Mouse (Mus musculus) retina, adult 2 months (tissue): ENCODE measurements around the gene Amdhd2.
A peak's percentile ranks its signal among the peaks of the same experiment; 100 is the strongest.
"Not testable (repeated sequence)": the region's sequence is repeated elsewhere in the genome, so short reads cannot be mapped to it uniquely, and the experiment has no call there.

Experiments used
- DNase-seq: peaks from one replicate; pipeline ENCODE4 v3.0.0-alpha.2; 2012; ENCODE audit warnings: low read depth, low spot score

The Amdhd2 gene

DNA sequence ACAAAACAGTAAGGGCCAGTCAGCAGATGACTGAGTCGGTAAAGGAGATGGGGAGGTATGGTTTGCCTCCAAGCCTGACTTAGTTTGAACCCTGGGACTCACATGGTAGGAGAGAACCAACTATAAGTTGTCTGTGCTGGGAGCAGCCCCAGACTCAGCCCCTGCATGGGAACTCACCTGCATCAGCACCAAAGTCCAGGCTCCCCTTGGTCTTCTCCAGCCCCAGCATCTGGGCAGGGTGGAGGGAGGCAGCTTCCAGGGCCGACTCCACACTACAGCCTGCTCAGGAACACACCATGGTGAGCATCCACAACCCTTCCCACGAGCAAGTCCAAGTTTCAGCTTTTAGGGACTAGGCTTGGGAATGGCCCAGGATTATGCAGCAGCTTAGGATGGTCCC, 7.2 kb downstream of the Amdhd2 start:
- DNase-seq = no peak

DNA sequence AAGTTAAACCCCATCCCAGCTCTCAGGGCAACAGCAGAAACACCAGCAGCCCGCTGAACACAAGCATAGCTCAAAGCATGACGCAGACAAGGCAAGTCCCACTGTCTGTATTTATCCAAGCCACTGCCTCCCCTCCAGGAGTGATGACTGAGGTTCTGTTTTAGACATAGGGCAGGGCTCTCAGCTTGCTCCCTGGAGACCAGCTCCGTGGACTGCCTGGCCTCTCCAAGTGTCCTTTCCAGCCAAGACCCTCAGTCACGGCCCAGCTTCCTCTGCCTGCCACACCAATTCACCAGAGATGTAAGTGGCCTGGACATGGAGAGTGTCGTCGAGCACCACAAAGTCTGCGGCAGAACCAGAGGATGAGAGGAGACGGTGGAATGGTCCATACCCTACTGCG, 7.8 kb downstream of the Amdhd2 start:
- no peak for DNase-seq

DNA sequence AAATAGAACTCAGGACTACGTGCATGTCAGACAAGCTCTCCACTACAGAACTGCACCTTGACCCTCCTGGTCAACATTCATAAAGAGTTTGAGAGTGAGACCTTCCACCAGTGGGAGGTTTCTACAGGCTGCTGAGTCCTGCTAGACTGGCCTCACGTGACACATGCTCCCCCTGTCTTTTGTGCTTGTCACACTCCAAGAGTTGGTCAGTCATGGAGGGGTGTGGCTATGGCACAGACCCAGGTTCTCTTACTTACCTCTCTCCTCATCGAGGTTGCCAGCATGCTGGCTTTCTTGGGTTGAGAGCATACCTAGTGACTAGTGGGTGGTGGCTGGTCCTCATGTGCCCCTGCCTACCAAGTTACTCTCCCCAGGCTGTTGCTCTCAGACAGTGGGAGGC, 9.1 kb downstream of the Amdhd2 start:
- no peak for DNase-seq

DNA sequence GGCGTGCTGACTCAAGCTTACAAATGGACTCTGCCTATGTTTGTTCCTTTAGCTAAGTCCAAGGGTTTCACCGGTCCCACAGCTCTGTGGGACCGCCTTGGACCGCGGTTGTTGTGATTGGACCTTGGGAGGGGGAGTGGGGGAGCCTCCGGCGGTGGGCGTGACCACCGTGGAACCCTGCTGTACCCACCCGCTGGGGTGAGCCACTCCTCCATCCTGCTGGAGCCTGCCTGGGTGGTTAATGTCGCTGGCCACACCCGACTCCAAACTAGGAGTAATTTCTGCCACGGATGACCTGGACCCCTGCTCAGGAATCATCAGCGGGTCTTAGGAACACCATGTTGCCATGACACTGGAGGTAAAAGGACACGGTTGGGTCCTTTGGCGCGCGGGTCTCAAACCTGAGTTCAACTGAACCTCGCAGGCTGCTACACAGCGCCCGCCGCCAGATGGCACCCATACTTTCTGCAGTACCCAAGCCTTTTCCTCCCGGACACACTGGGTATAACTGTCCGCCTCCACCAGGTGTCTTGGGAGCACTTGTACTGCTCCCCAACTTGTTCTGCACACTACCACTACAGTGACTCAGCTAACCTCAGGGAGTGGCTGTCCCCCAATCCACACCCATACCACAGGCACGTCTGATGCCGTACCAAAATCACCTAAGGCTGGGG, 11.5 kb downstream of the Amdhd2 start:
- DNase-seq = peak; percentile 50

DNA sequence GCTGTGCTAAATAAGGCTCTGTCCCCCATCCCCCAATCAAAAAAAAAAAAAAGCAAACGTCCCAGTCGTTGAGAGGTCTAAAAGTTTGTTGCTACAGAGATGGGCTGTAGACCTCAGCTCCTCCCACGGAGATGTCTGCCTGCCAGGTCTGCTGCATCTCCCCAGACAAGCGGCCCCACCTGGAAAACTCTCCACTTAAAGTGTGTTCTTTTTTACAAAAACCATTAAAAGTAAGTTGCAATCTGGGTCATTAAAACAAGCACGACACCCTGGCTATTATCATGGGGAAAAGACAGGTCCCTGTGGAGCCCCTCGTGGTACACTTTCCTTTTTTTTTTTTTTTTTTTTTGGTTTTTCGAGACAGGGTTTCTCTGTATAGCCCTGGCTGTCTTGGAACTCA, 12.2 kb downstream of the Amdhd2 start:
- no peak for DNase-seq

DNA sequence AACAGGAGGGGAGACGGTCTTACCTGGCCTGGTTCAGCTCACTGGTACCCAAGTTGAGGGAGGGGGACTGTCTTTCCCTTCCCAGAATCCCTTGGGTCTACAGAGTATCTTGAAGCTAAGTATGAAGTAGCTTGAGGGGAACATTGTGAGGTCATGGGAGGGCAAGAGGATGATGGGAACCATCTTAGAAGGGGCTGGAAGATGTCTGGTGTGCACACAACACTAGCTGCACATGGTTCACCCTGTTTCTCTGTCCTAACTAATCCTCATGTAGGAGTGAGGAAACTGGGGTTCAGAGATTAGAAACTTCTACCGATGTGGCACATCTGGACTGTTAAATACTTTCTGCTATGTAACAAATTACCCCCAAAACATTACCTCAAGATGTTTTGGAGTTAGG, 12.7 kb downstream of the Amdhd2 start, which contains the start of gene Pdpk1:
Gene Pdpk1 (minus strand): TSS at position 101 of the 400 bp plus-strand sequence.
- DNase-seq = no peak

DNA sequence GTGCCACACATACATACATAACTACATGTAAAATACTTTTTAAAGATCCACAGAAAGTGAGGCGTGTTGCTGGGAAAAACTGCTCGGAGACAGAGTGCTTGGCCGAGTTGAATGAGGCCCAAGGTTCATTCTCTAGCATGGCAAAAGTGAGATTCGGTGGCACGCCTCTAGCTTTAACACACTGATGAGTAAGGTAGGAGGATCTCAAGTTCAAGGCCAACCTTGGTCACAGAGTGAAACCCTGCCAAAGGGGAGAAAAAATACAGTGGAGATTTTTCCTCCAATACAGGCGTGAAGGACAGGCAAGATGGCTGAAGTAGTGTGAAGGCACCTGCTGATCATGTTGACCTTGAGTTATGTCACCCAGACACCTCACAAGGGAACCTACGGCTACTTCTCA, 14.1 kb downstream of the Amdhd2 start:
- DNase-seq = no peak

DNA sequence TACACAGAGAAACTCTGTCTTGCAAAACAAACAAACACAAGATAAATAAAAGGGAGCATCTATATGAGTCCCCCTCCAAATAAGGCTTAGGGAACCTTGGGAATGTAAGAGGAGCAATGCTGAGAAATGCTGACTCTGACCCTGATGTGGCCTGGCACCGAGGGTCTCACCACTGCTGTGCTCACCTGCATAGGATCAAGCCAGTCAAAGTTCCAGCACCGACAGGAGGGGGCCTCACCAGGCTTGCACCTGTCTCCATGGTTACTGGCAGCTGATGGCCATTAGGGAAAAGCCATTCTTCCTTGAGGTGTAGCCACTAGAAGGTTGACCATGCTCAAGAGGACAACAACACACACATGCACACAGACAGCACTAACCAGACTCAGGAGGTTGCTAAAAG, 20.7 kb downstream of the Amdhd2 start:
- DNase-seq = no peak

DNA sequence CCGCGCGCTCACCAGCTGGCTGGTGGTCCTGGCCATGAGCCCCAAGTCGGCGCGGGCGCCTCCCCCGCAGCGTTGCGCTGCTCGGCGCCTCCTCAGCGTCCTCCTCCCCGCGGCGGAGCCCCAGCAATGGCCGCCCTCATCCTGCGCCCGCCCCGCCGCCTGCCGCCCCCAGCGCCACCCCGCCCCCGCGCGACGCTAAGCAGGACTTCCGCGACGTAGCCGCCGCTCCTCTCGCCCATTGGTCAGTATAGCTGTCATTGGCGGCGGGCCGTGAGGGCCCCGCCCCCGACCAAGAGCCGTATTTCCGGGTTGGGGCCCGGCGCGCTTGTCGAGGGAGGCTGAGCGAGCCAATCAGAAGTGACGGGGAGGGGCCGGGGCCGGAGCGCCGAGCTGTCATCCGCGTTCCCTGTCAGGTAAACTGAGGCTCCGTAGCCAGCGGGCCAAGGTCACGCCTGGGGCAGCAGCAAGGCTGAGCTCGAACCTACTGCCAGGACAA, 22.1 kb downstream of the Amdhd2 start:
- peak; percentile 94 for DNase-seq

DNA sequence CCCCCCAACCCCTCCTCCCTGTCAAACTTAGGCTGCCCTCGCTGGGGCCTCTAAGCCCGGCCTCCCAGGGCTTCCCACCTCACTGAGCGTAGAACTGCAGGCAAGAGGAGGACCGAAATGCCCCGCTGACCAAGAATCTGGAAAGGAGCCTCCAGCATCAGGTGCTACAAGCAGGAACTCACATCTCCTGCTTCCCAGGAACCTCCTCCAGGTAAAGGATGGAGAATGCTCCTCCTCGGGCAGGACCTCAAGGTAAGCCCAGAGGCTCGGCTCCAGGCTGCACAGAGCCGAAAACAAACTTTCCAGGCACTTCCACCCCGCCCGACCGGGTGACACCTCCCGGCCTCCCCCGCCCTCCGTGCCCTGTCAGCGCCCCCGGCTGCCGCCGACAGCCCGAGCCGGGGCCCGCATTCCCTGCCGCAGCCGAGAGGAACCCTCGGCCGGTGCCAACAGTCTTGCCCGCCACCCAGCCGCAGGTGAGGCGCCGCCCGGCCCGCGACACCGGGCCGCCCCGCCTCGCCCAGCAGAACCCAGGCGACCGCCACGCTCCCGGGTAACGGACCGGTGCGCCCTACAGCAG, 22.6 kb downstream of the Amdhd2 start:
- DNase-seq = no peak

DNA sequence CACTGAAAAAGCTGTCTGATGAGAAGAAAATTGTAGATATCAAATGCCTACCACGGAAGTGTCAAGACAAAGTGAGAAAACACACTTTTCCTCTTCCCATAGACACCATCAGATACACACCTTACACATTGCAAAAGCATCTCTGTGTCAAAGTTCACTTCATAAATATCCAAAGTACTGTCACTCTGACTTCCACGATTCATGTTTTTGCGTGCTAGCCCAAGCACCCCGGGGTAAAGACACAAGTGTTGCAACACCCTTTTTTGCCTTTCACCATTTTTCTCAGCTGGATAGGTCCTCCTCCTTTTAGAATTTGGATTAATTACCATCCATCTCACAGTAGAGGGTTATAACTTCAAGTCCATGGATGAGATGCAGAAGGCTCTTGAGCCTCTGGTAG, 23.6 kb downstream of the Amdhd2 start:
- DNase-seq = no peak

DNA sequence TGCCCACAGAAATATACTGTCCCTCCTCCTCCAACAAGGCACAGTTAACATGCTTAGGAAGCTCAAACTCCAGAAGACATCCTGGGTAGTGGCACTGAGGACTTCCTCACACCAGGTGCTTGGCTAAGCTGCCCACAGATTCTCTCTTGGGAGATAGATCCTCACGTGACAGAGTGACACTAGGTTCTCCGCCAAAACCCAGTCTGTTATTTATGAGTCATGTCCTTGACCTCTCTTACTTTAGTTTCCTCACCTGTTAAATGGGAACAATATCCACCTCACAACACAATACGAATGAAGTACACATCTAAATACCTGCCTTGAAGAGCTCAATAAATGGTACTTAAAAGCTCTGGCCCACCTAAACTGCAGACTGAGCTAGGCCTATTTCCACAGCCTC, 24.3 kb downstream of the Amdhd2 start:
- DNase-seq = no peak

DNA sequence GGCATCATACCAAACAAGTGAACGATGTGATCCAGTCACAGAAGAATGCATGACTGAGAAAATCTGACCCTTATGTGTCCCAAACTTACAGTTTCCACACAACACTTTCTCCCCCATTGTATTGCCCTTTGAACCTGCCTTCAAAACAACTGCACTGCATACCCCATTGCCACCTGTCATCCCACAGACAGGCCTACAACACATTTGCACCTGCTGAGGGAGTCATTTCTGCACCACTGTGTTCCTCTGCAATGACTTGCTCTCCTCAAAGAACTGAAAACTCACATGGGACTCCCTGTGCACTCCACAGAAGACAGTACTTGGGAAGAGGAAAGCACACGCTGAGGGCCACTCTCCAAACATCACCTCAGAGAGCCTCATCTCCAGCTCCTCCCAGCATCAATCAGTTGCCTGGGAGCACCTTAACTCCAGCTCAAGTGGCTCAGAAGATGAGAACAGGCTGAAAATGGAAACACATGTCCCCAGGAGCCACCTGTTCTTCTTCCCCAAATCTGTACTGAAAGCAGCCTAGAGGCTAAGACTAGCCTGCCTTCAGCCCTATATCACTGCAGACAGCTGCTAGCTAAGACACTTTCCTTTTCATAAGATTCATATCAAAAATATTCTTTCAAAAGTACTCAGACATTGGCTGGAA, 26.2 kb downstream of the Amdhd2 start:
- no peak for DNase-seq

DNA sequence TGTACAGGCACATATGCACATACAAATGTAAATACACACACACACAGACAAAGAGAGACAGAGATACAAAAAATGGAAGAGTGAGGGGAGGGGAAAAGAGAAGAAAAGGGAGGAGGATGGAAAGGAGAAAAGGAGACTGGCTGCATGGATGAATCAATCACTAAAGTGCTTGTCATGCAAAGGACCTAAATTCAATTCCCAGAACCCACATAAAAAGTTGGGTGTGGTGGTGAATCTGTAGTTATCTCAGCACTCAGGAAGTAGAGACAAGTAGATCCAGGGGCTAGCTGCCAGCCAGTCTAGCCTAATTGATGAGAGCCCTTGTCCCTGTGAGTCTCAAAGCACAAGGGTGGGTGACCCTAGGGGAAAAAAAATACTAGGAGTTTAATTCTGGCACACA, 29.5 kb downstream of the Amdhd2 start:
- DNase-seq = no peak

DNA sequence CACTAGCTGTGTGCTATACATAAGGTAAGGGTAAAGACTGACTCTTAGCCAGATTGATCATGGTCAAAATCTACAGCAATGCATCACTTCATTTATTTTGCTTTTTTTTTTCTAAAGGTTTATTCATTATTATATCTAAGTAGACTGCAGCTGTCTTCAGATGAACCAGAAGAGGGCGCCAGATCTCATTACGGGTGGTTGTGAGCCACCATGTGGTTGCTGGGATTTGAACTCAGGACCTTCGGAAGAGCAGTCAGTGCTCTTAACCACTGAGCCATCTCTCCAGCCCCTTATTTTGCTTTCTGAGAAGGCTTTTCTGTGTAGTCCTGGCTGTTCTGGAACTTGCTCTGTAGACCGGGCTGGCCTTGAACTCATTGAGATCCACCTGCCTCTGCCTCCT, 30.6 kb downstream of the Amdhd2 start:
- DNase-seq = not testable (repeated sequence)

DNA sequence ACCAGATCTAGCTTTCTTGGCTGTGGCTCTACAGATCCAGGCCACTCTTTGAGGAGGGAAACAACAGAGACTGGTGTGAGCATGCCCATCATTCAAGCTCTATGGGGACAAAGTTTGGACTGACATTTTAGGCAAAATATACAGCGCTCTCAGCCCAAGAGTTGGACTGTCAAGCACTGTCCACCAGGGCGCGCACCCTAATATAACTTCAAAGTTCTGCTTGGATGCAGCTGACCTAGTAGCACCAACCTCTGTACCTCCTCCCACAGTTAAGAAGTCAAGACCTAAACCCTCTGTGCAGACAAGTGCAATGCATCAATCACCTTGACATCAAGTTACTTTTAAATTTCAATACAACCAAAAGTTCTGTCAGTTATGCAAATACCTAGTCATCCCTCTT, 32.0 kb downstream of the Amdhd2 start:
- no peak for DNase-seq

DNA sequence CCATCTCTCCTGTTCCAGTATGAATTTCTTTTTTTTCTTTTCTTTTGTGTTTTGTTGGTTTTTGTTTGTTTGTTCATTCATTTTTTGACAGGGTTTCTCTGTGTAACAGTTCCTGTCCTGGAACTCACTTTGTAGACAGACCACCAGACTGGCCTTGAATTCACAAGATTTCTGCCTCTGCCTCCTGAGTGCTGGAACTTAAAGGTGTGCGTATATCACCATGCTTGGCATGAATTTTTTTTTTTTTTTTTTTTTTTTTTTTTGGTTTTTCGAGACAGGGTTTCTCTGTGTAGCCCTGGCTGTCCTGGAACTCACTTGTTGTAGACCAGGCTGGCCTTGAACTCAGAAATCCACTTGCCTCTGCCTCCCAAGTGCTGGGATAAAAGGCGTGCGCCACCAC, 34.3 kb downstream of the Amdhd2 start:
- DNase-seq = not testable (repeated sequence)

DNA sequence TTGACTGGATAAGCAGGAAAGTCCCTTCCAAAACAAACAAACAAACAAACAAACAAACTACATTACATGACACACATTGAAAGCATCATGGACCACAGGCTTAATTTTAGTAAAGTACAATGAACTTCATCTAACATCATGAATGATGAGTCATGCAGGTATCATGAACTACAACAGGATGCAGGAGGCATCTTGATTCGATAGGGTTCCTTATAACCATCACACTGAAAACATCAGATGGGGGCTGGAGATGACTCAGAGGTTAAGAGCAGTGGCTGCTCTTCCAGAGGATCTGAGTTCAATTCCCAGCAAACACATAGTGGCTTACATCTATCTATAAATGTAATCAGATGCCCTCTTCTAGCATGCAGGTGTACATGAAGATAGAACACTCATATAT, 36.0 kb downstream of the Amdhd2 start:
- DNase-seq = no peak

DNA sequence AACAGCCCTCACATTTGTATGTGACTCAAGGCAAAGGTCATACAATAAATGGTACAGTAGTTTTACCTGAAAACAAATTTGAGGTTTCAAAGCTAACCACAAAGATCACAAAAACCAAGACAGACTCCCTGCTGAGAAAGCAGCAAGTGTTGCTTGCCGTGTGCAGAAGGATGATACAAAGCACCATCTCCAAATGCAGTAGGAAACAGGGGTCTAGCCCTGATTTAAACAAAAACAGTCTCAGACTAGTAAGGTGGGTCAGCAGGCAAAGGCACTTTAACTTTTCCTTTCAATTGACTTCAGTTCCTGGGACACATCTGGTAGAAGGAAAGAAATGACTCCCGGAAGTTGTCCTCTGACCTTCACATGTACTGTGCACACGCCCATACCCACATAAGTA, 36.8 kb downstream of the Amdhd2 start:
- DNase-seq = no peak

DNA sequence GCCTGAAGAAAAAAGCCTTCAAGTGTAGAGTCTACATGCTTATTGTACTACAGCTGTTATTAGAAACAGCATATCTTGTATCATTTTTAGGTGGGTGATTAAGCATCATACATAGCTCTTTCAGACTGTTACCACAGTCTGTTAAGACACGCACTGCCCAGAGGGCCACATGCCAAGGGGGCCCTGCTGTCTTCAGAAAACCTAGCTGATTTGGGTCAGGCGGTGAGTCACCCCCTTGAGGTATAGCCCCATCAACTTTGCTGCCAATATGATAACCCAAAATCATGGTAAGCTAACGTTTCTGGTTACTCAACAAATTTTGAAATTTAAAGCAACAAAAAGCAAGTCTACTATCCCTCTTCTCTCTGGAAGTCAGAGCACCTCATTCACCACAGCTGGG, 44.1 kb downstream of the Amdhd2 start:
- no peak for DNase-seq

DNA sequence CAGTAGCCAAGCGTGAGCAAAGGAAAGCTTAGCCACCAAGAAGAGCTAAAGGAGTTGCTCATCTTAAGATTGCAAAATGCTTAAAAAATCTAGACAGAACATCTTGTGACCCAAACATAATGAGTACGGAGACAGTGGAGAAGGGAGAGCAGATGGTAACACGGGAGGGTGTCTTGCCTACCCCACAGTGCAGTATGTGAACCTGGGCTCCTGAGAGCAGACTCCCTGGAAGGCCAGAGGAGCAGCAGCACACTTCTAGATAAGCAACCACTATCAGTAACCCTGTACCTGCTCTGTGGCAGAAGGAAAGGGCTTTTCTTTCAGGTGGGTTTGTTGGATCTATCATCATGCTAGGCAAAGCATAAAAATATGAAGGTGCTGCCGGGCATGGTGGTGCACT, 50.5 kb downstream of the Amdhd2 start:
- DNase-seq = no peak

DNA sequence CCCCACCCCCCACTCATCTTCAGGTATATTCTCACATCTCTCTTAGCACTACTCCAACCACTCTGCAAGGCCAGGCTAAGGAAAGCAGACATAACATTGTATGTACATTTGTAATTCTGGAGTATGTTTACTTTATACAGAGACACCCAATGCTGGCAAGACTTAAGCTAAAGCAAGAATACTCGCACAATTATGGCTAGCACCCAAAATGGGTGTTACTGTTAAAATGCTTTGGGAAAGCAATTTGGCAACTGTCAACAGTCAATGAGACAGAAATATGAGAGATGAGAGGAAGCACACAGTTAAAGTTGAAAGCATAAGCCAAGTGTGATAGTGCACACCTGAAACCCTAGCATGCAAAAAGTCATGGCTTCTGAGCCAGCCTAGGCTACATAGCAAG, 52.3 kb downstream of the Amdhd2 start:
- DNase-seq = no peak

DNA sequence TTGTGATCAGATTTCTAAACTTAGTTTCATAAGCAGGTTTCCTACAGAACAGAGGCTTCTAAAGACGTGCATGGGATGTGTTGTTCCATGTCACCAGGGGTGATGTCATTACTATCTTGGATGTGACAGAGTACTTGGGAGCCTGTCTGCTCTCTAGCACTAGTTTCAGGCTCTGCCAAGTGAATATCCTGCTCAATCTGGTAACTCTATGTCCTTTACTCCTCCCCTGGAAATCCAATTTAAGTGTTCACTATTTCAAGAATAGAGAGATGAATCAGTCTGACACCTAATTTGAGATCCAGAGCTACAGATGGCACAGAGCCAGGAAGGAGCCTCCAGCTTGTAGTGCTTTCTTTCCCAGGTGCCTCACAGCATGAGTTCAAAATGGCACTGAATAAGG, 54.7 kb downstream of the Amdhd2 start:
- no peak for DNase-seq
